Mouse (Mus musculus) megakaryocyte, adult 5-6 weeks (primary cell): ENCODE data around the gene Park7. TPM values are rescaled to one million over a fixed set of nuclear protein-coding genes. Genes with fewer than 3 reads are reported as not detected.

ENCODE experiments used
- ATAC-seq: 2 replicates; pipeline ENCODE4 v1.8.0; 2016; ENCODE audit warnings: mild to moderate bottlenecking, inconsistent platforms; ENCODE audit not compliant: poor library complexity, severe bottlenecking
- total RNA-seq, 2 experiments: library from RNA; stranded (forward) in 1 of 2; stranded (reverse) in 1 of 2; fragments of 153-499, 151-499 nt in 1 of 2; fragments of 221-1000, 200-1000 nt in 1 of 2; gene quantifications; 2 replicates each; pipeline versions ENCODE4 v1.2.3 to v1.2.4; 2015 to 2017

Park7 gene
- total RNA-seq (2015) (118 and 123 TPM in 2 replicates), total RNA-seq (2017) (153 and 156 TPM in 2 replicates)

DNA sequence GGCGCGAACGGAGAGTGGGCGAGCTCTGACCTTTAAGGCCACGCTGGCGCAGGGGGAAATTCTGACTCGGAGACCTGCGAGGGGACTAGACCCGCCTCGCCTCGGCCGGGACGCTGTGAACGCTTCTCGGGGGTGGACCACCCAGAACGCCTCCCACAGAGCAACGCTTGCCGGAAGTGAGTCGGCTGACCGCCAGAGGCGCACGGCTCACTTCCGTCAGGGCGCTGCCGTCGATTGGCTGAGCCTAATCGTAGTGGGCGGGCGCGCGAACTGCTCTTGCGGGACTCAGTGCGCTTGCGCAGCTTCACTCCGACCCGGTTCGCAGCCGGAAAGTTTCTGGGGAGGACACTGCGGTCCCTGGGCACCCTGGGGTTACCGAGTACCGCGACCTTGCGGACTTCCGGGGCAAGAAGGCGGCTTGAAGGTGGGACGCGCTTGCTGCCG is at the start of gene Park7, which contains the start of gene Tnfrsf9:
Gene Park7 (minus strand): TSS at position 148 of the 444 bp plus-strand sequence.
Gene Tnfrsf9 (plus strand): TSS at position 273 of the 444 bp plus-strand sequence.
- peak; percentile 80 for ATAC-seq

DNA sequence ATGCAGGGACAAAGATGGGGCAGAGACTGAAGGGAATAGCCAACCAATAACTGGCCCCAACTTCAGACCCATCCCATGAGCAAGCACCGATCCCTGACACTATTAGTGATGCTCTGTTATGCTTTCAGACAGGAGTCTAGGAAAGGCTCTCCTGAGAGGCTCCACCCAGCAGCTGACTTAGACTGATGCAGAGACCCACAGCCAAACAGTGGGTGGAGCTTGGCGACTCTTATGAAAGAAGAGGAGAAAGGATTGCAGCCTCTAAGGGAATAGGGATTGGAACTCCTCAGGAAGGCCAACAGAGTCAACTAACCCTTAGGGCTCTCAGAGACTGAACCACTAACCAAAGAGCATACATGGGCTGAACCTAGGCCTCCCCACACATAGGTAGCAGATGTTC is 49.5 kb upstream of the Park7 start:
- ATAC-seq = no peak

DNA sequence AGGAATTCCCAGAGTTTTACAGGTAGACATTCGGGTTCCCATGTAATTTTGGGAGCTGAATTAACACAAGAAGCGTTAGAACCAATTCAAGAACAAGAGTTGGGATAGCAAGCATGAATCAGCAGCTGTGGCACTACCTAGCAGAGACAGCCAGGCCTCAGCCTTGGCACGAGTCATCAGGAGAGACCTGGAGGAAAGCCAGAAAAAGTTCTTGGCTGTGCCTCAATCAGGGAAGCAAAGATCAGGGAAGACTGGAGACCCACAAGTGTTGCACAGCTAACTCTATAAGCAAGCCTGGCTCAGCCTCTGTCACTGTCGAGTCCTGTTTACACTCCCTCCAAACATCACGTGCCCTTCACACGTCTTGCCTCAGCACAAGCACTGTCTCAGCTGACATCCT is 48.0 kb upstream of the Park7 start:
- no peak for ATAC-seq

GRCm38 (mm10) chr4:150958536-150958935 is 44.3 kb upstream of the Park7 start:
- ATAC-seq = no peak

GRCm38 (mm10) chr4:150957106-150957458 is 42.8 kb upstream of the Park7 start:
- no peak for ATAC-seq

GRCm38 (mm10) chr4:150956369-150957105 is 42.3 kb upstream of the Park7 start:
- no peak for ATAC-seq

DNA sequence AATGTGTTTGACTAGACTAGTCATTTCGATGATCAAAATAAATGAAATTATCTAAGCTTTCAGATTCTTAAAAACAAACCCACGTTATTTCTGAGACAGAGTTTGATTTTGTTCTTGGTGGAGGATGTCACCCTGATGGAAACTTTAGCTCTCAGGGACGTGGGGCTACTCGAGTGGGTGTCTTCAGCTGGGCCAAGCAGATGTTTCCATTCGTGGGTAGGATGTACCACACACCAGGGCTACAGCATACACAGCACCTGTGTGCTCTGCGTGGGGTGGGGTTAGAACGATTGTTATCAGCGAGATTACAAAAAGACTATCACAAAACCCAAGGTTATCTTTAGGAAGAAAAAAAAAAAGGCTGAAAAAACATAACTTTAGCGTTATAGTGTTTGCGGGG is 36.7 kb upstream of the Park7 start:
- ATAC-seq = no peak

GRCm38 (mm10) chr4:150944707-150945106 is 30.5 kb upstream of the Park7 start:
- no peak for ATAC-seq

- ATAC-seq = no peak
Observed at GRCm38 (mm10) chr4:150939991-150940651, 25.9 kb upstream of the Park7 start.

DNA sequence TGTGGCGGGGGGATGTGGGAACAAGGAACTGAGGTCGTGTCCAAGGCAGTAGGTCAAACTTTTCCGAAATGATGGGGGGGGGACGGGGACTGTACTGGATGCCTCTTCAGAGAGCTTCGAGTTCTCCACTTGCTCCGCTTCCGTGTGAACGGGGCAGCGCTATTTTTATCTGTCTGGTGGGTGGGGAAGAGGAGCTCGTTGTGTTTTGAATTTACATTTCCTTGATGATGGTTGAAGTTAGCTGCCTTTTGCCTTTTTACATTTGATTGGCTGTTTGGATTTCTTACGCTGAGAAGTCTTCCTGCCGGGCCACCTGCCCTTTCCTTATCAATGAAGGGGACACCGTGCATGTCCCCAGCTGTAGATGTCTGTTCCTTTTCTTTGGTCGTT is 23.8 kb upstream of the Park7 start:
- ATAC-seq = no peak

DNA sequence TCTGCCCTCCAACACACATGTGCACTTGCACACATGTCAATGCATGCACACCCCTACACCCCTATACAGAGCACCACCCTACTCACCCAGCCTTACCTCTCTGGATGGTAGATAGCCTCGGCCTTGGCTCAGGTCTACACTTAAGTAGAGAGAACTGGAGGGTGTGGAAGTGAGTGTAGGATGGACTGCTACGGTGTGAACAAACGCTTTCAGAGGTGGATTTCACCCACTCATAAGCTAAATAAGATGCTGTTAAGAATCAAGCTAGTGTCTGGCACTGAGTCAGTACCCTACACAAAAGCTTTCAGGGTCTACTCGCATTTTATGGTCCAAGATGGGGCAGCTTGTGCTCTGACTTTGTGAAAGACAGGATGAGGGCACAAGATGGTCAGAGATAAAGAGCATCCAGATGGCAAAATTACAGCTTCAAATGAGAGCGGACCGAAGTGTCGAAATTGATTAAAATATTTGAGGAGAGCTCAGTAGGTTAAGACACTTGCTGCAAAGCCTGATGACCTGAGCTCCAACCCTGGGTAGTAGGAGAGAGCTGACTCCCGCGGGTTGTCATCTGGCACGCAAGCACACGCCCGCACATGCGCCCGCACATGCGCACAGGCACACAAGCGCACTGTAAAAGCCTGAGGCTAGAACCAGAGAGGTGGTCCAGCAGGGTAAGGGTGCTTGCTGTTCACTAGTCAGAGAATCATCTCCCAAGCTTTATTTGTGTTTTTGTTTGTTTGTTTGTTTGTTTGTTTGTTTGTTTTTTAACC is 23.2 kb upstream of the Park7 start:
- no peak for ATAC-seq

- ATAC-seq = no peak
Observed at GRCm38 (mm10) chr4:150933503-150933902, 19.3 kb upstream of the Park7 start.

DNA sequence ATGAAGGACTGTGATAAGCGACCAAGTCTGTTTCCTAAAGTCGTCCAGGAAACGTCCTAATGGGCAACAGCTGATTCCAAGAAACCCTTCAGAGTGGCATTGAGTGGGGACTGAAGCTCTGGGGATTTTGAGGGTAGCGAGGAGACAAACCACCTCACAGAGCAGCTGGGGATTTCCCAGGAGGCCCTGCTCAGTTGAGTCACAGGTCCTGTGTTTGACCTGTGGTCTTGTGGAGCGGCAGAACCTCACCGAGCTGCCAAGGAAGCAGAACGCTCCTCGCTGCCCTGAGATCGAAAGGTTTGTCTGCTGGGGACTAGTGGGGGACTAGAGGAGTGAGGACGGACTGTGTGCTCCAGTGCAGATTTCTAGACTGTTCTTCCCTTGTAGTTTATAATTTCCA is 13.6 kb upstream of the Park7 start:
- peak; percentile 14; the same call in 1 of the 2 replicates for ATAC-seq

GRCm38 (mm10) chr4:150926924-150927705 is 12.9 kb upstream of the Park7 start:
- ATAC-seq = no peak

- ATAC-seq = 0 out of 2 replicates have a peak, but pooled peaks have one; percentile 28
Observed at GRCm38 (mm10) chr4:150925923-150926322, 11.7 kb upstream of the Park7 start.

- no peak; the same call in 1 of the 2 replicates for ATAC-seq
Observed at GRCm38 (mm10) chr4:150924936-150925335, 10.7 kb upstream of the Park7 start.

- ATAC-seq = peak; percentile 77
Observed at GRCm38 (mm10) chr4:150924308-150924707, 10.1 kb upstream of the Park7 start.

GRCm38 (mm10) chr4:150921206-150921605 is 7.0 kb upstream of the Park7 start:
- ATAC-seq = no peak

GRCm38 (mm10) chr4:150917336-150918027 is 3.2 kb upstream of the Park7 start:
- ATAC-seq = no peak
